Mouse (Mus musculus): ENCODE results near the gene Rab43.

- TF ChIP-seq CTCF (IDR thresholded peaks at IDR 0.05; ENCODE audit: borderline replicate concordance, insufficient read depth, low read depth, low read length) (no peak), POLR2A (IDR thresholded peaks at IDR 0.05; ENCODE audit: borderline replicate concordance, insufficient read depth, low read length) (no peak)
These were observed 68.7 kb downstream of the Rab43 start for GRCm38 (mm10) chr6:87743281-87743680.

All from cerebellum, adult 2 months (tissue).